Mouse (Mus musculus) layer of hippocampus, postnatal 14 days (tissue): ENCODE measurements around the gene Fancg. TPM values are rescaled to one million over a fixed set of nuclear protein-coding genes. Genes with fewer than 3 reads are reported as not detected.

Source experiments
- DNase-seq, 2 experiments: peaks; one replicate each; pipeline ENCODE4 v3.0.0; 2021 to 2022; ENCODE audit warnings: low spot score in 2 of 2, mixed read lengths in 1 of 2
- total RNA-seq, 2 experiments: library from RNA; stranded (reverse); gene quantifications; 2 replicates each; pipeline ENCODE4 v1.2.3; 2021

Gene Fancg
- total RNA-seq, 2 experiments from 2014 or later, result 9.9 to 11.6 TPM

DNA sequence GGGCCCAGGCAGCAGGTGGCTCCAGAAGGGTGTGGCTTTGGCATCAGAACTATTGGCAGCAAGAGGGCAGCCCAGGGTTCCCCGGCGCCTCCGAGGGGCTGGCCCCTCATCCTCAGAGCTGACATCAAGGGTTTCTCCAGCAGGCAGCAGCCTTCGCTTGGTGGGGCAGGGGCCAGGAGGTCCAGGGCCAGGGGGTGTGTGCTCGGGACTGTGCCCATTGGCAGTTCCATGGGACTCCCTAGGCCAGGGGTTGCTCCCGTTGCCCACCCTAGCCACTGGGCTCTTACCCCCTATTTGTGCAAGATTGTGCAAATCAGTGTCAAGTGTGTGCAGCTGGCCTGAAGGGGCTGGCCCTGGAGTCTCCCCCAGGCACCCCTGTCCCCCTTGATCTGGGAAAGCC, 25.5 kb upstream of the Fancg start:
- no peak for DNase-seq

- no peak for DNase-seq
Observed at GRCm38 (mm10) chr4:43033481-43033880, 23.2 kb upstream of the Fancg start.

GRCm38 (mm10) chr4:43032501-43032900, 22.2 kb upstream of the Fancg start:
- no peak for DNase-seq

DNA sequence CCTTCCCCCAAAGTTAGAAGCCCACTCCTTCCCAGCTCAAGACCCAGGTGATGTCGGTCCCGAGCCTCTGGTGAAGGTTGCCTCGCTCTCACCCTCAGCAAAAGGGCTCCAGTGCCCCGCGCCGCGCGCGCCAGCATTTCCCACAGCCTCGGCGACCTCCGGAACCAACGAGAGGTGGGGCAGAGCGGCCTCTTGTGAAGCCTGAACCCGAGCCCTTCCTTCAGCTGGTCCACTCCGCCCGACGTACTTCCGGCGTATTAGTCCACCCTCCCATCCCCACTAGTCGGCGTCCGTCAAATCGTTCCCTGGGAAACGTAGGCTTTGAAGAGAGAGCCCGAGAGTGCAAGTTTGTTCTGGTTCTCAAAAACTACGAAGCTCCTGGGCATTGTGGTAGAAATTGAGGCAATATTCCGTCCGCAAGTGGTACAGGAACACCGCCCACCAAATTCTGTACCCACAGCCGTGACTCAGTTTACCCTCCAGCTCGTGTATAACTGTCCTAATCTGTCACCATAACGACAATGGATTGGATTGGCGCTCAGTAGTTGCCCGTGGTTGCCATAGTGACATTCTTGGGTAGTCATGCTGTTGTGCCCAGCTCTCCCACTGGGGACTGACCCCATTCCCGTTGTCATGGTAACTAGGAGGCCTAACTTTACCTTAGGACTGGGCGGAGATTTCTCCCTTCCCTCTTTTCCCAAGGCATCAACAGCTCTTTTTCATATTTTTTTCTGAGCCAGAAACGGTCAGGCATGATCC, 21.1 kb upstream of the Fancg start, which contains the start of gene Stoml2:
TSS of gene Stoml2 (minus strand) at position 474 of the 759 bp plus-strand sequence.
- peak; percentile 89 to 95 for DNase-seq

DNA sequence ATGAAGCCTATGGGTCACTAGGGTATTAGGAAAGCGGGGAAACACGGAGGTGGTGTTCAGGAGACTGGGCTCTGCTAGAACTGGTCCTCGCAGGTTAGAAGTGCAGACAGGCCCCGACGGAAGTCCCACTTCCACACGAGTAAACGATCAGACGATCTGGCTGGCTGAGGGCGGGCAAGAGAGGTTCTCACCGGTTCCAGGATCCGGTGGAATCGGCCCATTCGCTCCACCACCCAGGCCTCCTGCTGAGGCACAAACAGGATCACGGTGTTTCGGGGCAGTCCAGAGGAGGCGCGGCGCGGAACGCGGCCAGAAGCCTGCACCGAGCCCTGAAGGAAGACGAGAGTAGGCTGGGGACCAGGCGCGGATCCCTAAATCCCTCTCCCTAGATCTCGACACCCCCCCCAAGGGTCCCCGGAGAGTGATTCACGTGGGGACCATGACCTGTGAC, 20.5 kb upstream of the Fancg start:
- DNase-seq, result peak in 1 of 2 experiments; percentile 39

DNA sequence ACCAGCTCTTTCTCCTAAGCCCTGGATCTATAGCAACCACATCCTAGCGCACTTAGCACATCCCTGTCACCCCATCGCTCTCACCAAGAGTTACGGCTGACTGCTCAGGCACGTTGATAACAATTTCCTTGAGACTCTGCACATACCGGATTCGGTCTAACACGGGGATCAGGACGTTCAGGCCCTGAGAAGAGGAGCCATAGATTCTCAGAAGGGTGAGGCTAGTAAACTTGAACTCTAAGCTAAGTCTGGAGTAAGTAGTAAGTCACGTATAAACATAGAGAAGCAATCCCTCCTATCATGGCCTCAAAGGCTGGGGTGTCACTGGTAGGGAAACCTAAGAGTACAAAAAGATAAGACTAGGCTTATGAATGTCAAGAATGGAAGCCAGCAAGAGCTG, 20.0 kb upstream of the Fancg start:
- no peak for DNase-seq

- no peak for DNase-seq
Observed at GRCm38 (mm10) chr4:43029749-43030148, 19.4 kb upstream of the Fancg start.

DNA sequence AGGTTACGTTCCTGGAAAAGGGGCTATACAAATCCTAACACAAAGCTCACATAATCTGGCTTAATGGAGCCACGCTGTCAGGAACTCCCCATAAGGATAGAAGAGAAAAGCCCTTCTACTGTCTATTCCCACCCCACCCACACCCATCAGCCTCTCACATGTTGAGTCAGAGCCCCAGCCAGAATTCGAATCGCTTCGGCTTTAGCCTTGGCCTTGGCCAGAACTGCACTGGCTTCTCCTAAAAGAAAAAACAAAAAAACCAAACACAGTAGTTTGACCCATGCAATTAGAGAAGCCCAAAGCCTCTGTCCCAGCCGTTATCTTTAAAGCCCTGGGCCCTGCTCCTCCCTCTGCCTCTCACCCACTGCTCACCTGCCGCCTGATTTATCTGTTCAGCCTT, 18.8 kb upstream of the Fancg start:
- no peak for DNase-seq

DNA sequence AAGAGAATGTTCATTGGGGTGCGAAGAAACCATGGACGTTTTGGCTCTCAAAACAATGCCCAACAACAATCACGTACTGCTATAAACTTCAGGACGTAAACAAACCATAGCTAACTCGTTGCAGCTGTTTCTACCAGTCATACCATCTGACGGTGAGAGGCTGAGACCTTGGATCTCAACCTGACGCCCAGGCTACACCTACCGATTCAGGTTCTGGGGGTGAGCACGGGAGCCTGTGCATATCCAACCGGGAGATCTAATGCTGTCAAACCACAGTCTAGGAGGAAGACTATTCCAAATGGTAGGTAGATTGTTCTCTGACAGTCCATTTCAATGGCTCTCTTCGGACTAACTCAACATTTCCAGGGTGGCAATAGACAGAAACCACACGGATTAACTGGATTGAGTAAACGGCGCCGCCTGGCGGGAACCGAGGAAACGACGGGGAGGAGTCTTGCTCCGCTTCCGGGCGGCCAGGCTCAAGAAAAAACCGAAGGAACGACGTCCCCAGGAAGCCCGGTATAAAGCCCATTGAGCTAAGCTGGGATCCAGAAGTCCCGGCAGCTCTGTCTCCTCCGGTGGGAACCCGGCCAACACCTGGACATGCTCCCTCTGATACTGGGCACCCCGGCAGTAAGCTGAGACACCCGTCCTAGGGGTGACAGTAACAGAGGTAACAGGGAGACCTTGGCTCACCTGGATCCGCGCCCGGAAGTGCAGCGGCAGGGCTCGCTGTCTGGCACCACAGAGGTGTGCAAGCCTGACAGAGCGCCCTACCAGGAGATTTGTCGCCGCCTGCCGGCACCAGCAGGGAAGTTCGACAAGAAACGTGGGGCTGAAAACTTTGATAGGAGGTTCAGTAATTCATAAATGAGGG, 15.0 kb upstream of the Fancg start, which contains the start of gene Pigo:
TSS of gene Pigo (minus strand) at position 736 of the 877 bp plus-strand sequence.
- peak; percentile 96 to 99 for DNase-seq

DNA sequence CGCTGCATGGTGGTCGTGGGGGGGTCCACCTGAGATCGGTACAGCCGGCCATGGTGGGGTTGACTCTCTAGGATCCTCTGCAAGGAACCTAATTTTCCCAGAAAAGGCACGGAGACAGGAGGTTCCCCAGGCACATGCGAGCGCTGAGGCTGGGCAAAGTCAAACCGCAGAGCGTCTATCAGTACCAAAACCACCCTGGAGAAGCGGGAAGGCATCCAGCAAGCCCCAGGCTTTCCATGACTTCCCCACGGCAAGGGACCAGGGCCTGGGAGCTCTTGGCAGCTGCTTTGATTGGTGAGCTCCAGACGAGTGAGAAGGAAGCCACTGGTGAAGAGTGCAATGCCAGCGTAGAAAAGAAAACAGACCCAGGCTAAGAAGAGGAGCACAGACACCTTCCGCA, 14.4 kb upstream of the Fancg start:
- DNase-seq, result no peak

DNA sequence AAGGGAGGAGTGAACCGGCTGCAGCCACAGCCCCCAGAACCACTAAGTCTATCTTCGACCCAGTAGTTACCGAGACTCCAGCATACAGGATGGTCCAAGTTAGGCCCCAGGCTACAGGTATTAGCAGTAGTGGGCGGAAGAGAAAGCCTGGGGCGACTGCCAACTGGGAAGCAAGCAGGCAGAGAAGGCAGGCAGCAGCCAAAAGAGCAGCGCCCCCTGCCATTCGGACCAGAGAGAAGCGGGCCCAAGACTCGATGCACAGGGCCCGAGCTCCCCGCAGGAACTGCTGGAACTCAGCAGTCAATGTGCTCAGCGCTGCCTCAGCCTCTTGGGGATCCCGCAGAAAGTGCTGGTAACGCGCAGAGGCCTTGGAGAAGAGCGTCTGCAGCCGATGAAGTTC, 11.0 kb upstream of the Fancg start:
- DNase-seq, result no peak

GRCm38 (mm10) chr4:43020876-43021275, 10.6 kb upstream of the Fancg start:
- no peak for DNase-seq

DNA sequence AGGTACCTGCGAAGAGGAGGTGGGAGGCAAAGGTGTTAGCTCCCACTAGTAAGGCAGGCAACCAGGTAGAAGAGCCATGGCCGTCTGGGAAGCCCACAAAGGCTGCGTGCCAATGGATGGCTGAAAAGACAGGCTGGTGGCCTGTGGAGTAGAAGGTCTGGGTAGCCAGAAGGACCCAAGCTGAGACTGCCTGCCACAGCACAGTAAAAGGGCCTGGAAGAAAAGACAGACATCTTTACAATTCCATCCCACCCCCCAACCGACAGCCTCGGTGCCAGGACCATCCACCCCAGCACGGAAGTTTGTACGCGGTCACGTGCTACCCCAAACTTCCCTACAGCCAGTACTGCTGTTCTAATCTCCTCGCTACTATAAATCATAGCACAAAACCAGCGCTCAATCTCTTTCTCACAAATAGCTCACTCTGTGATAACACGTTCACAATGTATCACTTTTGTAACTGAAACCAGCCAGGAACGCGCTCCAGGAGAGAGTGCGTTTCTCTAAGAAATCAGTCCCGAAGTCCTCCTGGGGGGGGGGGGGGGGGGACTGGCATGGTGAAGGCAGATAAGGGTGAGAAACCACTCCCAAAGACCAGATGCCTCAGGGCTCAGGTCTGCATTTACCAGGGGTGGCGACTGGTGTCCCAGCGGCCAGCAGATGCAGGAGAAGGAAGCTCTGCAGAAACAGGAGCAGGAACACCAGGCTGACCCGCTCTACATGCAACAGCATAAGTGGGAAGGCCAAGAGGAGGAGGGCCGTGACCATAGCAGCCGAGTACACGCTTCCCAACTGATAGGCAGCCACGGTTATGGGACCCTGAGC, 9.5 kb upstream of the Fancg start:
- DNase-seq, result no peak

GRCm38 (mm10) chr4:43019176-43019575, 8.9 kb upstream of the Fancg start:
- DNase-seq, result no peak

DNA sequence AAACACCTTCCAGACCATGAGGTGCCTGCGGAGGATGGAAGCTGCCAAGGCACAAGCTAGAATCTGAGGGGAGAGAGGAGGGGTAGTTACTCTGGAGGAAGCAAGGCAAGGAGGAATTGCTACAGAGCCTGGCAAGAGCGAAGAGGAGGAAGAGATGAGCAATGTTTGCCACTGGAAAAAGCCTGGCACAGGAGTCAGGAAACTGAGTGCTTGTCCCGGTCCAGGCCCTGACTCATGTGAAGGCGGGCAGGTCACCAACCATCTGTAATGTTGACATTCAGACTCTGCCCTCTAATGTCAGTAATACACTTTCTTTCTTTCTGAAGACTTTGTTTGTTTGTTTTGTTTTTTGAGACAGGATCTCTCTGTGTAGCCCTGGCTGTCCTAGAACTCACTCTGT, 7.8 kb upstream of the Fancg start:
- no peak for DNase-seq

DNA sequence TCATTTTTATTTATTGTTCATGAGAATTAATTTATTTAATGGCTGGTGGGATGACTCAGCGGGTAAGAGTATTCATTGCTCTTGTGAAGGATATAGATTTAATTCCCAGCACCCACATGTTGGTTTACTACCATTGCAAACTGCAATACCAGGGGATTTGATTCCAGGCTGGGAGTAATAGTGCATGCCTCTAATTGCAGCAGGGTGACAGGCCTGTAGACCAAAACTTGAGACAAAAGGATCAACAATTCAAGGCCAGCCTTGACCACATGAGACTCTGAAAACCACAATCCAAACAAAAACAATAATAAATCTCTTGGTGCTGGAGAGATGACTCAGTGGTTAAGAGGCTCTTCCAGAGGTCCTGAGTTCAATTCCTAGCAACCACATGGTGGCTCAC, 1.8 kb upstream of the Fancg start:
- no peak for DNase-seq

GRCm38 (mm10) chr4:43005765-43006164, 4.5 kb downstream of the Fancg start:
- peak in 1 of 2 experiments; percentile 41 for DNase-seq

DNA sequence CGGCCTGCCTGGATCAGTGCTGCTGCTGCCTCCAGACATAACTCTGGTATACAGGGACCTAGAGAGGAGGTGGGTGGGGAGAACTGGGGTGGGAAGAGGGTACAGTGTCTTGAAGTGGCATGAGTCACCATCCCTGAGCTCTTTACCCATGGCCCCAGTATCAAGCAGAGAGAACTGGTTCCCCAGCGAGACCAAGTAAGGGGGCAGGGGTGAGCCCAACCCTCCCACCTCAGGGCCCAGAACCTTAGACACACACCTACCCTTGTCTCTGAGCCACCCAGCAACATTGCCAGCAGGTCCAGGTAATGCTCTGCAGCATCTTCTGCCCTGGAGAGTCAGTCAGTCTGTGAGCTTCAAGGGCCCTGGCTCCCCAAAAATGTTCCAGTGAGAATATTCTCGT, 5.4 kb downstream of the Fancg start:
- no peak for DNase-seq

DNA sequence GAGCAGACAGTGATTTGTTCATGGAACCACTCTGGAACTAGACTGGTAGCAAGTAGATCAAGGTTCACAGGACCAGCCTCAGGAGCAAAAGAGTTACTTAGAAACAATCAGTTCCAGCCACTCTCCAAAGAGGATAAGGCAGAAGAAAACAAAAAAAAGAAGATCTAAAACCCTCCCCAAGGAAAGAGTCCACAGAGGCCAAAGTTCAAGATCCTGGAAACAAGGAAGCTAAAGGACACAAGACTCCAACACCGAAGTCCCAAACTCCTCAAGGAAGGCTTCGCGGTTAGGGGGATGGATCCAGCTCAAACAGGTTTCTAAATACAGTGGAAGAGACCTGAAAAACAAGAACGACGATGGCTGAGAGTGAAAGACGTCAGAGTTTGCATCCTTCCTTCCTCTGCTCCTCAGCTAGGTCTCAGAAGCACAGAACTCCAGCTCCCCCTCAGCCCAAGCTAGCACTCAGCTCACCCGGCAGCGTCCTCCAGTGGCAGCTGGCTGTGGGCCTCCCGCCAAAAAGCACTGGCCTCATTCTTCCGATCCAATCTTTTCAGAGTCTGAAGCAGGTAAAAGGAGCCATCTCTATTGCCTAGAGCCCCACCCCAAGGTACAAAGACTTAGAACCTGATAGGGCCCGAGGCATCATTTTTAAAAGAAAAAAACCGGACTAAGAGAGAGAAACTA, 7.4 kb downstream of the Fancg start:
- no peak for DNase-seq

DNA sequence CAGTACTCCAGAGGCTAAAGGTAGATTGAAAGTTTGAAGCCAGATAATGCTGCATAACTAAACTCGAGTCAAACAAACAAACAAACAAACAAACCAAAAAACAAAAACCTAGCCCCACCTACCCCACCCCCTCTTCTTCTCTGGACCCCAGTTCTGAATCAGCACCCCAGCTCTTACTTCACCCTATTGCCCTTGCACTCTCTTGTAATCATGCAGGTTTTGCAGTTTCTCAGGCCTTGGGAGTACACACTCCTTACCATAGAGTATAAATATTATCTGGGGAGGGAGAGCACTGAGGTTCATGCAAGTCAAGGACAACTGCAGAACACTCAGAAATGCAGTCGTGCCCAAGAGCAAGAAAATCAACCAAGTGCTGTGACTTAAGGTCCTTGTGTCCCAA, 9.0 kb downstream of the Fancg start:
- no peak for DNase-seq
